Mouse (Mus musculus): Measurements from ENCODE around the gene Hif3a. TPM values are rescaled to one million over a fixed set of nuclear protein-coding genes. Genes with fewer than 3 reads are reported as not detected.
A peak's percentile ranks its signal among the peaks of the same experiment; 100 is the strongest.

The Hif3a gene
- polyA plus RNA-seq, 1 experiment from 2014 or later = 11.3 TPM

DNA sequence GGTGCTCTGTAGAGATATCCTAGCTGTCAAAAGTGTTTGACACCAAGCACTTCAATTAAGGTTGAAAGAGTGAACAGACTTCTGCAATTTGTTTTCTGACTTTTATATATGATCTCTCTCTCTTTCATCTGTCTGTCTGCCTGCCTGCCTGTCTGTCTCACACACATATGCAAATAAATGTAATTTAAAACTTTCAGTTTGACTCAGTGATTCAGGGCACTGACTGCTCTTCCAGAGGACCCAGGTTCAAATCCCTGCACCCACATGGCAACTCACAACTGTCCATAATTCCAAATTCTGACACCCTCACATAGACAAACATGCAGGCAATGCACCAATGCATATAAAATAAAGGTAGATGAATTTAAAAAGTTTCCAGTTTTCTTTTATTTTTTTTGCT lies 4.8 kb upstream of the Hif3a start:
- Histone ChIP-seq H3K9ac (replicated peaks) (no peak overlapping the region), H3K27me3 (no peaks in the 10 kb centered on the region), H3K4me2 (no peak overlapping the region), H3K4me3 (replicated peaks) (no peak overlapping the region), H3K4me1 (replicated peaks) (peaks cover 6% of the 10 kb centered on the region), H3K27ac (no peak overlapping the region), H3K36me3 (no peaks in the 10 kb centered on the region), H3K9me3 (no peaks in the 10 kb centered on the region)
- no peak for ATAC-seq (ENCODE audit: insufficient number of reproducible peaks, insufficient read depth, low FRiP score, low TSS enrichment, low read depth)

DNA sequence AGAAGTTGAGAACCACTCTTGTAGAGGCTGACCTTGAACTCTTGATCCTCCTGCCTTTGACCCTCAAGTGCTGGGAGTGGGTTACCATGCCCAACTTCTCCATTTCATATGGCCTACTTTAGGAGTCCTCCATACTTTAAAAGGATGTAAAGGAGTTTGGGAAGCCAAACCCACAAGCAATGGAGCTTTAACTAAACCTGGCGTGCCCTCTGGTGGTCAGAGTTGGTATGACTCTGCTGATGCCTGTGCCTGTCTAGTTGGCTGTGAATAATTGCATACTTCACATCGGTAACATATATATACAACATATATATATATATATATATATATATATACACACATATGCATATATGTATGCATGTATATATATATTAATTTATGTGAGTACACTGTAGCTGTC lies 4.2 kb upstream of the Hif3a start:
- no peak overlapping the region for H3K27ac ChIP-seq
- no peaks in the 10 kb centered on the region for H3K9me3 ChIP-seq
- H3K4me3 ChIP-seq (replicated peaks) = no peak overlapping the region
- H3K4me1 ChIP-seq (replicated peaks) = peaks cover 12% of the 10 kb centered on the region
- no peak overlapping the region for H3K9ac ChIP-seq (replicated peaks)
- no peak overlapping the region for H3K4me2 ChIP-seq
- WGBS = 21% methylated on average over 2 of the region's 2 CpGs
- H3K36me3 ChIP-seq = no peaks in the 10 kb centered on the region
- H3K27me3 ChIP-seq = no peaks in the 10 kb centered on the region
- ATAC-seq (ENCODE audit: insufficient number of reproducible peaks, insufficient read depth, low FRiP score, low TSS enrichment, low read depth) = no peak

DNA sequence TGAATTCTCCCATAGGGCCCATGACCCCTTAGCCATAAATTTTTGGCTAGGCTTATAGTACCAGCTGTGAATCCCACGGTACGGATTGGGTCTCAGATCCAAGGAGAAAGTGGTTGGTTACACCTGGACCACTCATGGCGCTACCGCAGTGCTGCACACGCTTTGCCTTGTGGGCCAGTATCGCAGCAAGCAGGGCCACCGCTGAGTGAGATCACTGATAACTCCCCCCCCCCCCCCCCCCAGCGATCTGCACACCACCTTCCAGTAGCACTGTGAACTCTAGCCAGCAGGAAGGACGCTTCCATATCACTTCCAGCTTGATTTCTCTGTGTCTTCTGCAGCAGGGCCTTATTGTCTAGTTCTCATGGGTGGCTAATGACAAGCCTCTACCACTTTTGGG lies 3.4 kb upstream of the Hif3a start:
- H3K27ac ChIP-seq = no peak overlapping the region
- 84% methylated on average over 9 of the region's 9 CpGs for WGBS
- no peaks in the 10 kb centered on the region for H3K36me3 ChIP-seq
- H3K9me3 ChIP-seq = no peaks in the 10 kb centered on the region
- no peak overlapping the region for H3K9ac ChIP-seq (replicated peaks)
- no peaks in the 10 kb centered on the region for H3K27me3 ChIP-seq
- ATAC-seq (ENCODE audit: insufficient number of reproducible peaks, insufficient read depth, low FRiP score, low TSS enrichment, low read depth) = no peak
- no peak overlapping the region for H3K4me3 ChIP-seq (replicated peaks)
- no peak overlapping the region for H3K4me2 ChIP-seq
- peaks cover 20% of the 10 kb centered on the region for H3K4me1 ChIP-seq (replicated peaks)

DNA sequence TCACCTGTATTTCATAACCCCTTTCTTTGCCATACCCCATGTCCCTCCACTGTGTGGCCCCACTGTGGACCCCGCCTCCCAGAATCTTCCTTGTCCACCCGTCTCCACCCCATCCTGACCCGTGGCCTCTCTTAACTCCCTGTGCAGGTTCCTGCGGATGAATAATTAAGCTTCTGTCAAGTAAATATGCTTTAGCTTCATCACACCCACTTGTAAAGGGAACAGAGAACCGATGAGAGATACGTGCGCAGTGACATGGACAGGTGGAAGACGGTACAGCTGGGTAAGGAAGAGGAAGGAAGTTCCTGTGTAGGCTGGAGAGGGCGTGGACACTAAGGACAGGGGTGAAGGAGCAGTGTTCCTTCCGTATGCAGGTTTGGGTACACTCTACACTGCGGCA lies 618 bp upstream of the Hif3a start:
- Histone ChIP-seq H3K9ac (replicated peaks) (peak overlapping the region; percentile 45; the same call in 1 of the 2 replicates), H3K4me2 (peak overlapping the region; percentile 78), H3K36me3 (no peaks in the 10 kb centered on the region), H3K27me3 (no peaks in the 10 kb centered on the region), H3K9me3 (no peaks in the 10 kb centered on the region), H3K27ac (no peak overlapping the region), H3K4me1 (replicated peaks) (peaks cover 47% of the 10 kb centered on the region), H3K4me3 (replicated peaks) (peak overlapping the region; percentile 54)
- ATAC-seq (ENCODE audit: insufficient number of reproducible peaks, insufficient read depth, low FRiP score, low TSS enrichment, low read depth) = no peak; the same call in 1 of the 2 replicates
- 21% methylated on average over 11 of the region's 11 CpGs for WGBS

DNA sequence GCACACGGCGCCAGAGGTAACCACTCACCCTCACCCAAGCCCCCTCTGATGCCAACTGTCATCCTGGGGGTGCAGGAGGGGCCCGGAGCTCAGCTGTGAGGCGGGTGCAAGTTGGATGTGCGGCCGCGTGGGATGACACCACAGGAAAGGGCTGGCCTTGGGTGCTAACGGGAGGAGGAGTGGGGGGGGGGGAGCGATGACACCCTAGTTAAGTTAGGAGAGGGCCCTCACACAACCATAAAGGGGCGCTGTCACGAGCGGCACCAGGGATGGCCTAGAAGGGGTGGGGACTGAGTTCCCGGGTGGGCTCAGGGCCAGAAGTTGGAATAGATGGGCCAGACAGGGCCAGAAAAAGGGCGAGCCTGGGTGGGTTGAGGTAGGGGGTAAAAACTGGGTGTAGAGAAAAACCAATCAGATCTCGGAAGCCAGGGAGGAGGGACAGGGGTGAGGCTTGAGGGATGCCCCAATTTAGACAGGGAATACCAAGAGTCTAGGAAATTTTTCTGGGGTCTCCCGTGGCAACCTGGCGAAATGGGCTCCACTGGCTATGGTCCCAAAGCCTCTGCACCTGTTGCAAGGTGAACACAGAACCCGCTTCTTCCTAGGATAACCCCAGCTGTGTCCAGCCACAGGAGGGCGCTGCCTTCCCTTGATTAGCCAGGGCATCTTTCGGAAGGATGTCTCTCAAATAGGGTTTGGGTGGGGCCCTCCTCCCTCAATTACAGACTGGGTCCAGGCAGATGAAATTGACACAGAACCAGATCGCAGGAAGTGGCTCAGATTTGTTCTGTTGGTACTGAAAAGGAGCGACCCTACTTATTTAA lies 1.2 kb downstream of the Hif3a start:
- H3K9me3 ChIP-seq = no peaks in the 10 kb centered on the region
- H3K27ac ChIP-seq = peak overlapping the region; percentile 93
- peak overlapping the region; percentile 69; the same call in 1 of the 2 replicates for H3K9ac ChIP-seq (replicated peaks)
- no peak for ATAC-seq (ENCODE audit: insufficient number of reproducible peaks, insufficient read depth, low FRiP score, low TSS enrichment, low read depth)
- H3K27me3 ChIP-seq = no peaks in the 10 kb centered on the region
- H3K36me3 ChIP-seq = no peaks in the 10 kb centered on the region
- WGBS = 83% methylated on average over 22 of the region's 22 CpGs
- H3K4me1 ChIP-seq (replicated peaks) = peaks cover 64% of the 10 kb centered on the region
- H3K4me2 ChIP-seq = peak overlapping the region; percentile 78
- peak overlapping the region; percentile 54 for H3K4me3 ChIP-seq (replicated peaks)

DNA sequence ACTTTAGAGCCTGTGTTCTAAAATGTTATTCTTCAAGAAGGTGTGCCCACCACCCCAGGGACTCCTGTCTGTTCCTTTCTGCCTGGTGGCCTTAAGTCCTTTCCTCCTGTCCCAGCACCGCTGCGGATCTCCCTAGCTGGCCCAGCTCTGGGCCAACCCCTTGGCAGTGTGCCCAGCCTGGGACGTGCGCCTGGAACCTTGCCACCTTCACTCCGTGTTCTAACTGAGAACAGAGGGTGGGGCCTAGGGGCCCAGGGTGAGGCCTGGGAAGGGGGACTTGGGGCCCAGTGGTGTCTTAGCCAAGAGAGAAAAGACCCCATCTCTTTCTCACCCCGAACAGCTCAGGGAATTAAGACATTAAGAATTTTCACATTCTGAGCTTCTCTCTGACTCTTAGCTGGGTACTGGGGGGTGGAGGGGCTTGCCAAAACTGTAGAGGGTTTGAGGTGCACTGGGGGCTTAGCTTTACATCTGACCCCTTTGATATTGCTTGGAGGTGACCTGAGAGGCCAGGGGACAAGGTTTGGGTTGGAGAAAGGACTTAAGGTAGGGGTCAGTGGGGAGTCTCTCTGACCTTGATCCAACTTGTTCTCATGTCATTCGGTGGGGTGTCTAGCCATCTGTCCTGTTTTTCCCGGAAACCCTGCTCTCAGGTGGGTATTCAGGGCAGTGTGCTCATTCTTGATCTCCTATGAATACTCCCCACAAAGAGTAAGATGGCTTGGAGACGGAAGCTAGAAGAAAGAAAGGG lies 2.0 kb downstream of the Hif3a start:
- no peak for ATAC-seq (ENCODE audit: insufficient number of reproducible peaks, insufficient read depth, low FRiP score, low TSS enrichment, low read depth)
- Histone ChIP-seq H3K4me3 (replicated peaks) (peak overlapping the region; percentile 17), H3K9me3 (no peaks in the 10 kb centered on the region), H3K4me1 (replicated peaks) (peaks cover 69% of the 10 kb centered on the region), H3K9ac (replicated peaks) (no peak overlapping the region; the same call in 1 of the 2 replicates), H3K27ac (peak overlapping the region; percentile 93), H3K27me3 (no peaks in the 10 kb centered on the region), H3K4me2 (peak overlapping the region; percentile 78), H3K36me3 (no peaks in the 10 kb centered on the region)
- 48% methylated on average over 9 of the region's 9 CpGs for WGBS

DNA sequence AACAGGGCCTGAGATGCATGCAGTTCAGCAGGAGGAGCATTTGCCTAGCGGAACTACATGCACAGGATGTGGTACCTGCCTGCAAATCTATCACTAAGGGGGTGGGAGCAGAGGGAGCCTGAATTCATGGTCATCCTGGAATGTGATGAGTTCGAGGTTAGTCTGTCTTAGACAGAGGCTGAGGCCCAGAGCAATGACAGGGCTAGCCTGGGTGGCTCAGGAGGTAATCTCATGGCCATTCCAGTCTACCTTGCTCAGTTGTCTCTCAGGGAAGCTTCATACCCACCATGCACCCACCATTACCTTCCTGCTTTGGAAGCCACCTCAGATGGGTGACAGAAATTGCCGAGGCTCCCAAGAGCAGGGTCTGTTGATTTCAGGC lies 2.8 kb downstream of the Hif3a start:
- Histone ChIP-seq H3K9ac (replicated peaks) (no peak overlapping the region), H3K4me3 (replicated peaks) (peak overlapping the region; percentile 17; the same call in 1 of the 2 replicates), H3K9me3 (no peaks in the 10 kb centered on the region), H3K27ac (peak overlapping the region; percentile 93), H3K27me3 (no peaks in the 10 kb centered on the region), H3K4me2 (peak overlapping the region; percentile 78), H3K36me3 (peaks cover 3% of the 10 kb centered on the region), H3K4me1 (replicated peaks) (peaks cover 69% of the 10 kb centered on the region)
- WGBS = 91% methylated on average over 3 of the region's 3 CpGs
- ATAC-seq (ENCODE audit: insufficient number of reproducible peaks, insufficient read depth, low FRiP score, low TSS enrichment, low read depth) = no peak

DNA sequence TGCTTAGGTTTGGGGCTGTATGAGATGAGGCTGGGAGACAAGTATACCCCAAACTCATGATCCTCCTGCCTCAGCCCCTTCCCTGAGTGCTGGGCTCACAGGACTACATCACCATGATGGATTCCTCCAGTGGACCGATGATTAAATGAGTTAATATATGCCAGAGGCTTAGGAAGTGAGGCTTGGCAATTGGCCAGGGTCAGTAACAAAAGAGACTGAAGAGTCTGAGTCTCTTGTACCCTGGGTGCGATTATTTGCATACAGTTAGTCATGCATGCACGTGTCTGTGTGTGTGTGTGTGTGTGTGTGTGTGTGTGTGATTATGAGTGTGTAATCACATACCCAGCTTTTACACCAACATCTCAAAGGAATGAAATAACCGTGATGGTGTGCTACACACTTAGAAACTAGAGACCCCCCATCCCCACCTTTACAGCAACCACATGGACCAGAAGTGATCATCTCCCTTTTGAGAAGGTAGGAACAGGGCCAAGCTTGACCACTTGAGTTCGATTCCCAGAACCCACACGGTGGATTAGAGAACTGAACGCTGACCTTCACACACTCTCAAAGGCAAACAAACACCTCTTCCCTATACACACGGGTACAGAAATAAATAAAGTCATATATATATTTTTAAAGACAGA lies 3.3 kb downstream of the Hif3a start:
- no peak overlapping the region for H3K9ac ChIP-seq (replicated peaks)
- H3K4me2 ChIP-seq = peak overlapping the region; percentile 78
- peaks cover 69% of the 10 kb centered on the region for H3K4me1 ChIP-seq (replicated peaks)
- 63% methylated on average over 8 of the region's 8 CpGs for WGBS
- H3K27me3 ChIP-seq = no peaks in the 10 kb centered on the region
- peak overlapping the region; percentile 93 for H3K27ac ChIP-seq
- H3K4me3 ChIP-seq (replicated peaks) = peak overlapping the region; percentile 16; the same call in 1 of the 2 replicates
- no peak for ATAC-seq (ENCODE audit: insufficient number of reproducible peaks, insufficient read depth, low FRiP score, low TSS enrichment, low read depth)
- H3K36me3 ChIP-seq = peaks cover 8% of the 10 kb centered on the region
- no peaks in the 10 kb centered on the region for H3K9me3 ChIP-seq

DNA sequence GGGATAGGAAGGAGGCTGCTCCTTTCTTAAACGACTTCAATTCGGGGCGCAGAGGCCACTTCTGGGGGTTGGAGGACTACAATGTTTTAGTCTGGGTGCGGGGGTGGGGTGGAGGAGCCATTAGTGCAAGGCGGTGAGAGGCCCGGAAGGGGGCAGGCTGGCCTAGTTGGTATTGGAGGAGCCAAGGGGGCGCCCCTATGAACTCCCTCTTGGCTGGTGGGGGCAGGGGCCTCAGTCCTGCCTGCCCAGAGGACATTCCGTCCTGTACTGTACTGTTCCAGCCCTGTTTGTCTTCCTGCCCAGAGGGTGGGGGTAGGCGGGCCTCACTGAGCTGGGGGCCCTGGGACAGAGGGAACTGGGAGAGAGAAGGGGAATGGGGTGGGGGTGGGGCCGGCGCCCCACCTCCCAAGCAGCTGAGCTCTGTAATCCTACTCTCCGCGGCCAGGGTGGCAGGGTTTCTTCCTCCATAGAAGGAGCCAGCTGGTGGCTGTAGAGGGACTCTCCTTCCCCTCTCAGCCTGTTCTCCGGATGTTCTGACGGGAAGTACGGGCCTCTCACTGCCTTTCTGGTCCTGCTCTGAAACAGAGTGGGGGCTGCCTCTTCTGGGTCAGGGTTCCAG lies 4.0 kb downstream of the Hif3a start:
- H3K4me3 ChIP-seq (replicated peaks) = peak overlapping the region; percentile 16
- H3K9ac ChIP-seq (replicated peaks) = peak overlapping the region; percentile 44; the same call in 1 of the 2 replicates
- H3K36me3 ChIP-seq = peaks cover 15% of the 10 kb centered on the region
- 2% methylated on average over 16 of the region's 16 CpGs for WGBS
- peak overlapping the region; percentile 47 for H3K4me2 ChIP-seq
- ATAC-seq (ENCODE audit: insufficient number of reproducible peaks, insufficient read depth, low FRiP score, low TSS enrichment, low read depth) = peak; percentile 78
- peaks cover 69% of the 10 kb centered on the region for H3K4me1 ChIP-seq (replicated peaks)
- peak overlapping the region; percentile 93 for H3K27ac ChIP-seq
- no peaks in the 10 kb centered on the region for H3K27me3 ChIP-seq
- H3K9me3 ChIP-seq = no peaks in the 10 kb centered on the region

DNA sequence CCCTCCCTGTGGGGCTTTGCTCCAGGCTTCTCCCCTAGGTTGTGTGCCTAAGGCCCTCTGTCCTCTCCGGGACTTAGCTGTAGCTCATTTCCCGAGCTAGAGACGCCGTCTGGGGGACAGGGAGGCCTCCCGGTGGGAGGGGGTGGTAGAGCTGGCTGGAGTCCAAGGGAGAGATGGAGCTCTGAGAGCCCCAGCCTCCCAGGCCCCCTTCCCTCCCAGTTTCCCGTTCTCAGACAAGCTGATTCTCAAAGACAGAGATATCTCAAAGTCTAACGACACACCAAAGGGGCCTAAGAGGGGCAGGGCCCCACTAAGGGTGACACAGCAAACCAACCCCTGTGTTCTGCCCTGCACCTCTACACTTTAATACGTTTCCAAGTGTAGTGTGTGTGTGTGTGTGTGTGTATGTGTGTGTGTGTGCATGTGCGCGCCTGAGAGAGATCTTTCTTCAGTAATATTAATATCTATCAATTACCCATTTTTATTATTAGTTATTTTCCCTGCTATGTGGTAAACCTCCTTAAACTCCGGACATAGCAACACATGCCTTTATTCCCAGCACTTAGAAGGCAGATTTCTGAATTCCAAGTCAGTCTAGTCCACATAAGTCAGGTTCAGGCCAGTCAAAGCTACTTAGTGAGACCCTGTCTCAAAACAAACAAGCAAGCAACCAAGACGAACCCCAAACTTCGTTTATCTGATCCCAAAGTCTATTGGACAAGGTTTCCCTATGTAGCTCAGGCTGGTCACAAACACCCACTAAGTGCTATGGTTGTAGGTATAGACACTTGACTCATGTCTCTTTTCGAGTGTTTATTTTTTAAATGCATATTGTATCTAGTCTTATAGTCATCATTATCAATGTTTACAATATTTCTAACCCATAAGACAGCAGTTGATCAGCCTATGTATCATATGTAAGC lies 5.4 kb downstream of the Hif3a start:
- Histone ChIP-seq H3K9ac (replicated peaks) (peak overlapping the region; percentile 54), H3K27ac (peak overlapping the region; percentile 91), H3K36me3 (peaks cover 21% of the 10 kb centered on the region), H3K9me3 (no peaks in the 10 kb centered on the region), H3K27me3 (no peaks in the 10 kb centered on the region), H3K4me1 (replicated peaks) (peaks cover 62% of the 10 kb centered on the region), H3K4me2 (peak overlapping the region; percentile 87), H3K4me3 (replicated peaks) (peak overlapping the region; percentile 49)
- ATAC-seq (ENCODE audit: insufficient number of reproducible peaks, insufficient read depth, low FRiP score, low TSS enrichment, low read depth) = no peak
- 33% methylated on average over 14 of the region's 14 CpGs for WGBS
